Mouse (Mus musculus) forebrain, embryonic 13.5 days (tissue): Measurements from ENCODE around the gene Mad2l1. TPM values are rescaled to one million over a fixed set of nuclear protein-coding genes. Genes with fewer than 3 reads are reported as not detected.

Experiments used
- ATAC-seq: fragments of 200-750 bp; cut with Nextera tagmentation; 2 replicates; pipeline ENCODE4 v1.8.0; 2017
- H3K27ac ChIP-seq: fragments of 300-500 bp; sonication (generic); 2 replicates; pipeline ENCODE4 v1.5.1; 2015; ENCODE audit warnings: inconsistent platforms, mild to moderate bottlenecking, moderate library complexity
- H3K27me3 ChIP-seq: fragments of 300-500 bp; sonication (generic); 2 replicates; pipeline ENCODE4 v1.6.1; 2015; ENCODE audit warnings: mild to moderate bottlenecking, inconsistent platforms
- H3K36me3 ChIP-seq: fragments of 300-500 bp; sonication (generic); 2 replicates; pipeline ENCODE4 v1.6.1; 2015; ENCODE audit warnings: mild to moderate bottlenecking, inconsistent platforms; ENCODE audit not compliant: poor library complexity, severe bottlenecking
- H3K4me1 ChIP-seq: fragments of 300-500 bp; sonication (generic); 2 replicates; pipeline ENCODE4 v1.6.1; 2015; ENCODE audit warnings: inconsistent platforms
- H3K4me2 ChIP-seq: fragments of 300-500 bp; sonication (generic); 2 replicates; pipeline ENCODE4 v1.6.1; 2015; ENCODE audit warnings: inconsistent platforms, mild to moderate bottlenecking, moderate library complexity
- H3K4me3 ChIP-seq: fragments of 300-500 bp; sonication (generic); 2 replicates; pipeline ENCODE4 v1.5.1; 2015; ENCODE audit warnings: mild to moderate bottlenecking, inconsistent platforms
- H3K9ac ChIP-seq: fragments of 300-500 bp; sonication (generic); 2 replicates; pipeline ENCODE4 v1.6.1; 2015; ENCODE audit warnings: mild to moderate bottlenecking, inconsistent platforms
- H3K9me3 ChIP-seq: fragments of 300-500 bp; sonication (generic); replicated peaks from 2 replicates; pipeline ENCODE4 v1.6.1; 2016; ENCODE audit warnings: inconsistent platforms
- WGBS: fragments of 180-500 bp; shearing (Covaris S2); methylation state at CpG from one replicate; pipeline ENCODE4 v1.1.7; 2015; 5-methylcytosine and 5-hydroxymethylcytosine counted together
- polyA plus RNA-seq: library from polyadenylated mRNA; unstranded; fragments of >200 nt; fragmentation: Nextera tagmentation; extraction: Ambion mirVana; gene quantifications from 2 replicates; pipeline ENCODE4 v1.2.1, GENCODE M21; 2015

Gene Mad2l1
- 87.0 and 91.5 TPM in 2 replicates for polyA plus RNA-seq

DNA sequence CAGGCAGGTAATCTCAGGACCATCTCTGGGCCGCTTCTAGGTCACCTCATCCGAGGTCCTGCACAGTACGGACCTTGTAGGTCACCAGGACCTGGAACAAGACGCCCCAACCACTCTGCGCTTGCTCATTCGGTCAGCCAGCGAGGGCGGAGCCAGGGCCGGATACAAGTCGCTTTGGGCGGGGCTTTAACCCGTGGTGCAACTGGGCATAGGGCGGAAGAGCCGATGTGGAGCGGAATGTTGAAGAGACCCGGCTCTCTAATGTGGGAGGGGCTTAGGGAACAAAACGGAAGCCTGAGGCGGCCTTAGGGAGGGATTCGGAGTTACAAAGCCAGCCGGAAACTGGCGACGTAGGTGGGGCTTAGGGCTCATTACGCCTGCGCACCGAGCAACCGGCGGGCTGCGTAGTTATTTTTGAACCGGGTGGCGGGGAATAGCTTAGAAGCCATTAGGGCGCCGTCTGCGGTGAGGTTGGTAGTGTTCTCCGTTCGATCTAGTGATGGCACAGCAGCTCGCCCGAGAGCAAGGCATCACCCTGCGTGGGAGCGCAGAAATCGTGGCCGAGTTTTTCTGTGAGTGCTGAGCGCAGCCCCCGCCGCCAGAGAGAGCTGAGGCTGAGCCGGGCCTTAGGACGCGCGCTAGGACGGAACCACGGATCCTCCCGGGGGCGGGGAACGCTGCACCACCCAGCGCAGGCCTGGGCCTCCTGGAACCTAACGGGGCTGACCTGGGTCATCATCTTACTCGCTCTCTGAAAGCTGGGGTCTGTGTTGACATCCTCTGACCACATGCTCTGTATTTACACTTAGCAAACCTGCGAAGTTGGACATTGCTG lies at the start of gene Mad2l1:
TSS of gene Mad2l1 (plus strand) at position 363 of the 835 bp plus-strand sequence.
- H3K9ac ChIP-seq = peak within 1 kb of the TSS; percentile 73
- H3K27ac ChIP-seq = peak within 1 kb of the TSS; percentile 86
- peak within 1 kb of the TSS; percentile 64 for H3K4me3 ChIP-seq
- H3K4me2 ChIP-seq = peak within 1 kb of the TSS; percentile 71
- no peaks in the 10 kb centered on the region for H3K9me3 ChIP-seq
- H3K27me3 ChIP-seq = no peaks in the 10 kb centered on the region
- peaks cover 18% of the 10 kb centered on the region for H3K4me1 ChIP-seq
- ATAC-seq = peak; percentile 99
- peaks cover 18% of the 10 kb centered on the region for H3K36me3 ChIP-seq
- under 1% methylated on average over 57 of the region's 57 CpGs for WGBS

DNA sequence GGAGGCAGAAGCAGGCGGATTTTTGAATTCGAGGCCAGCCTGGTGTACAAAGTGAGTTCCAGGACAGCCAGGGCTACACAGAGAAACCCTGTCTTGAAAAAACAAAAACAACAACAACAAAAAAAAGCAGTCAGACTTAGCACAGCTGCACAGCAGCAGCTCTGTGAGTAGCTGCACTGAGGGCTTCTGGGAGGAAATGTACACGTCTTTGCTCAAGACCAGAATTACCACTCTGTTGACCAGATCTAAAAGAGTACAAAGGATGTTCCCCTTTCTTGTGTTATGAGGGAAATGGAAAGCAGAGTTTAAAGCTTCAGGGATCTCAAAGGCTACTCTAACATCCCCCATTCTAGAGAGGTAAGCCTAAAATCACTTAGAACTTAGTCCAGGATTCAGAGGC lies 41.5 kb upstream of the Mad2l1 start:
- Histone ChIP-seq H3K9ac (no peak overlapping the region), H3K4me3 (no peak overlapping the region), H3K9me3 (no peaks in the 10 kb centered on the region), H3K36me3 (no peaks in the 10 kb centered on the region), H3K4me1 (no peaks in the 10 kb centered on the region), H3K27me3 (no peaks in the 10 kb centered on the region), H3K4me2 (no peak overlapping the region), H3K27ac (no peak overlapping the region)
- 83% methylated on average over 3 of the region's 3 CpGs for WGBS
- no peak for ATAC-seq

DNA sequence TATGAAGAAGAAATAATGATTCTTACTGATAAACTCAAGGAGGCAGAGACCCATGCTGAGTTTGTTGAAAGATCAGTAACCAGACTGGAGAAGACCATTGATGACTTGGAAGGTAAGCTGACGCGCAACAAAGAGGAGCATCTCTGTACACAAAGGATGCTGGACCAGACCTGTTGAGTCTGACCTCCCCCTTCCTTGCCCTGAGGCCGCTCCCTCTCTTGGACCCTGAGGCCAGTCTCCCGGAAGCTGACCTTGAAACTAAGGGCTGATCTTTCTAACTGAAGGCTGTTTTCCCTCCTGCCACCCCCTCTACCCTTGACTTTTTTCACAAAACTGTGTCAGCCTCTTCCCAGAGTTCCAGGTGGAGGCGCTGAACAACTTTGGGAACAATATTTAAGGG lies 18.8 kb upstream of the Mad2l1 start:
- Histone ChIP-seq H3K27ac (no peak overlapping the region), H3K27me3 (no peaks in the 10 kb centered on the region), H3K9ac (no peak overlapping the region), H3K4me1 (no peaks in the 10 kb centered on the region), H3K4me3 (no peak overlapping the region), H3K36me3 (no peaks in the 10 kb centered on the region), H3K9me3 (no peaks in the 10 kb centered on the region), H3K4me2 (no peak overlapping the region)
- WGBS = 95% methylated on average over 5 of the region's 5 CpGs
- ATAC-seq = no peak

DNA sequence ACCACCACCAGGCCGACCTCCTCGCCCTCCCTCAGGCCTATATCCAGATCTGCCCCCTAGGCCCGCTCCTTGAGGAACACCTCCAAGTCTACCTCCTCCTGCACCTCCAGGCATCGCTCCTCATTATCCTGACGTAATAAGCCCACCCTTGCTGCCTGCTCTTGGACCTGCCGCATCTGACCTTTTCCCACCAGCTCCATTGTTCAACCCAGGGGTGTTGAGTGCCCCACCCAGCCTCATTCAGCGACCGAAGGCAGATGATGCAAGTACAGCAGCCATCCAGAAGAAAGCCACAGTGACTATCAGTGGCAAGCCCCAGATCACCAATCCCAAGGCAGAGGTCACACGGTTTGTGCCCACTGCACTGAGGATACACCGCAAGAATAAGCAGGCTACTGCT lies 6.8 kb upstream of the Mad2l1 start:
- Histone ChIP-seq H3K27ac (no peak overlapping the region), H3K4me2 (no peak overlapping the region), H3K27me3 (no peaks in the 10 kb centered on the region), H3K4me3 (no peak overlapping the region), H3K9ac (no peak overlapping the region), H3K36me3 (no peaks in the 10 kb centered on the region), H3K9me3 (no peaks in the 10 kb centered on the region), H3K4me1 (no peaks in the 10 kb centered on the region)
- WGBS = 93% methylated on average over 10 of the region's 10 CpGs
- ATAC-seq = no peak

DNA sequence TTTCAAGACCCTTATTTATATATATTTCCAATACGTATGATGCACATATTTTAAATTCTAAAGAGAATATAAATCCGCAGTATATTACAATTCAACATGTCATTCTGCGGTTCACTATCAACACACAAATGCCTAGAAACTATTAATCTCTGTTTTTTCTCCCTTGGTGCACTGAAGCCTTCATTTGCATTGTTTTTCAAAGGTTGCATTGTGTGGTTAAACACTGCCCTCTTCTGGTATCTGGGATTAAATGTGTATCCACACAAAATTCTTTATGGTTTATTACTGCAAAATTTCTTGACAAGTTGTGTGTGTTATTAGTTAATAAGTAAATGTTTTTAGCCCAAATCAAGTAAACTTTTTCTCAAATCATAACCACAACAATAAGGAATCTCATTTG lies 1.9 kb upstream of the Mad2l1 start:
- 36% methylated on average over 3 of the region's 3 CpGs for WGBS
- Histone ChIP-seq H3K36me3 (0 out of 2 replicates have a peak, but pooled peaks cover under 1% of the 10 kb centered on the region), H3K4me3 (no peak overlapping the region), H3K4me1 (peaks cover 18% of the 10 kb centered on the region), H3K9me3 (no peaks in the 10 kb centered on the region), H3K9ac (no peak overlapping the region), H3K4me2 (no peak overlapping the region), H3K27ac (no peak overlapping the region), H3K27me3 (no peaks in the 10 kb centered on the region)
- no peak for ATAC-seq

DNA sequence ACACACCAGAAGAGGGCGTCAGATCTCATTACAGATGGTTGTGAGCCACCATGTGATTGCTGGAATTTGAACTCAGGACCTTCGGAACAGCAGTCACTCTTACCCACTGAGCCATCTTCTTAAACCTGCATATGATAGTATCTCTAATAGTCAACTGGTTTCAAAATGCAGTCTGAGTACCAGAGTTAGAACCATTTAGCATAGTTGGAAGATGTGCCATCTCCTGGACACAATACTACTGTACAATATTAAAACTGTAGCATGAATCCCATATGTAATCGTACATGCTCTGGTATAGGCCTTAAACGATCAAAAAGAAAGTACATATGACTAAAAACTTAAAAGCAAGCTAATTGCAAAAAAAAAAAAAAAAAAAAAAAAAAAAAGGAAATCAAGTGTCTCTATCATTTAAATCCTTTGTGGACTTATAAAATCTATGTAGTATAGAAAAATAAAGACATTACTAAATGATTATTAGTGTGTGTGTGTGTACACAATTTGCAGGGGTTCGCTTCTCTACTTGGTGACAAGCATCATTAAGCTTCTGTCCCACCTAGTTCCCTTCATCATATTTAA lies 736 bp upstream of the Mad2l1 start:
- H3K4me3 ChIP-seq = peak overlapping the region; percentile 64
- H3K27ac ChIP-seq = peak overlapping the region; percentile 86
- H3K9me3 ChIP-seq = no peaks in the 10 kb centered on the region
- H3K4me2 ChIP-seq = peak overlapping the region; percentile 71
- H3K4me1 ChIP-seq = peaks cover 18% of the 10 kb centered on the region
- H3K36me3 ChIP-seq = peaks cover 10% of the 10 kb centered on the region
- no peaks in the 10 kb centered on the region for H3K27me3 ChIP-seq
- WGBS = 79% methylated on average over 5 of the region's 5 CpGs
- ATAC-seq = no peak
- H3K9ac ChIP-seq = peak overlapping the region; percentile 73

DNA sequence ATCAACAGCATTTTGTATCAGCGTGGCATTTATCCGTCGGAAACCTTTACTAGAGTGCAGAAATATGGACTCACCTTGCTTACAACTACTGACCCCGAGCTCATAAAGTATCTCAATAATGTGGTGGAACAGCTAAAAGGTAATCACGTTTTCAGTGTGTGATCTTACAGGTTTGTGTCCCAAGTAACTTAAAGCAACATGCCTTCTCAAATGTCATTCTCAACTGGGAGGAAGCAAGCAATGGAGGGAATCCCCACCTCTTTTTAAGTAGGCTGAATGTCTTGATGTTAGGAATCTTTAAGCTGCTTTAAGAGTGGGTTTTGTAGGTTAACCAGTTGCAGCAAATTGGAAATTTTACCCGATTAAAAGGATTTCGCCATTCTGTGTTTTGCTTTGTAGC lies 776 bp downstream of the Mad2l1 start:
- H3K27ac ChIP-seq = no peak overlapping the region
- peak overlapping the region; percentile 71 for H3K4me2 ChIP-seq
- WGBS = 12% methylated on average over 7 of the region's 7 CpGs
- H3K9ac ChIP-seq = peak overlapping the region; percentile 73
- H3K36me3 ChIP-seq = peaks cover 23% of the 10 kb centered on the region
- H3K27me3 ChIP-seq = no peaks in the 10 kb centered on the region
- H3K4me1 ChIP-seq = peaks cover 18% of the 10 kb centered on the region
- H3K9me3 ChIP-seq = no peaks in the 10 kb centered on the region
- no peak for ATAC-seq
- peak overlapping the region; percentile 64 for H3K4me3 ChIP-seq

DNA sequence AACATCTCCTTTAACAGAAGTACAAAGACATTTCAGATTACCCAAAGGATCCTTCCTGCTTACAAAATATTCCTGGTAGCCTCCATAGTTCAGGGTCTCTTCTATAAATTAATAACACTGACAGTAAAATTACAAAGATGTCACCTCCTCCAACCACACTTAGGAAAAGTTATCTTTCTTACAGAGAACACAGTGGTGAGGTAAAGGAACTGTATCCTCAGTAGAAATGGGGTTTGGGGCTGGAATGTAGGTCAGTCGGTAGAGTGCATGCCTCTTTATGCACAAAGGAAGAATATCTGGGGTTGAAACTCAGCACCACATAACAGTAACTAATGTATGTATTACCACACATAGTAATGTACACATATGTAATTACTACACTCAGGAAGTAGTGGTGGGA lies 24.8 kb downstream of the Mad2l1 start, which contains the start of gene Vmn1r32:
TSS of gene Vmn1r32 (minus strand) at position 101 of the 400 bp plus-strand sequence.
- Histone ChIP-seq H3K27me3 (no peaks in the 10 kb centered on the region), H3K4me3 (no peak within 1 kb of the TSS), H3K9me3 (no peaks in the 10 kb centered on the region), H3K4me1 (no peaks in the 10 kb centered on the region), H3K27ac (no peak within 1 kb of the TSS), H3K4me2 (no peak within 1 kb of the TSS), H3K36me3 (no peaks in the 10 kb centered on the region), H3K9ac (no peak within 1 kb of the TSS)
- 90% methylated on average over 1 of the region's 1 CpGs for WGBS
- no peak for ATAC-seq

DNA sequence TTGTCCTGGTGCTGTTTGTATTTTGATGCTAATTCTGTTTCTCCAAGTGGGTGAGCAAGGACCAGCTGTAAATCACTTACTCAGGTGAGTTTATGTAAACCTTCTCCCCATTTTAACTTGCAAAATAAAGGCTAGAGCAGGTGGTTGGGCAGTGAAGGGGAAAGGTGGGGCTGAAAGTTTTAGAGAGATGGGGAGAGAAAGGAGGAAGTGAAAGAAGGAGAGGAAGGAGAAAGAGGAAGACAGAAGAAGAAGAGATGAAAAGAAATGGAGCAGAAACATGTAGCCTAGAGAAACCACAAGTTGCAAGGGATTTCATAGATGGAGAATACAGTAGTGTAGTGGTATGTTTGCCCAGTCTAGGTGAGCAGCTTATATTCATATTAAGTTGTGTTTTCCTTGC lies 60.6 kb downstream of the Mad2l1 start:
- Histone ChIP-seq H3K9ac (no peak overlapping the region), H3K4me1 (no peaks in the 10 kb centered on the region), H3K27me3 (no peaks in the 10 kb centered on the region), H3K4me2 (no peak overlapping the region), H3K9me3 (no peaks in the 10 kb centered on the region), H3K4me3 (no peak overlapping the region), H3K27ac (no peak overlapping the region), H3K36me3 (no peaks in the 10 kb centered on the region)
- ATAC-seq = no peak

Other genes with a start within 250 kb of the Mad2l1 start
- gene Vmn1r32, start 24.7 kb downstream of the Mad2l1 start, polyA plus RNA-seq = 0.13 and 0.14 TPM in 2 replicates
- not detected in 2 replicates for gene Vmn1r33, start 82.9 kb downstream of the Mad2l1 start, polyA plus RNA-seq
- not detected in 2 replicates for gene Vmn1r34, start 108.5 kb downstream of the Mad2l1 start, polyA plus RNA-seq
- not detected in 2 replicates for gene Vmn1r35, start 150.5 kb downstream of the Mad2l1 start, polyA plus RNA-seq
- gene Vmn1r36, start 183.8 kb downstream of the Mad2l1 start, polyA plus RNA-seq = not detected in 2 replicates
- gene Vmn1r37, start 194.0 kb downstream of the Mad2l1 start, polyA plus RNA-seq = not detected in 2 replicates
- not detected in 2 replicates for gene Vmn1r38, start 247.2 kb downstream of the Mad2l1 start, polyA plus RNA-seq